1 mouse cellular context compared by ENCODE assay signal in the genomic region with DNA sequence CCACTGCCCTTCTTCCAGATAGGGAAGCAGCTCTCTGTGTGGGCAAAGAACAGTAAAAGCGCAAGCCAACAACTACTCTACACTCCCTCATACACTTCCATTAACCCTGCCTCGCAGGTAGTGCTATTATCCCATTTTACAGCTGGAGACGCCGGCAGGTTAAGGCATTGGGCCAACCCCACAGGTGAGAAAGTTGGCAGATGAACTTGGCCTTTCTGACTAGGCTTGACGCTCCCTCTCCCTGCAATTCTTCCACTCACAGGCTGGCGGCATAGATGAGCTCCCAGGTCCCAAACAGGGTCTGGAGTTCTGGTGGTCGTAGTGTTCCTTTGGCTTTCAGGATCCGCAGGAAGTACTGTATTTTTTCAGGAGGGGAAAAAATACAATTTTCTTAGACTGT.
TF ChIP-seq lines count a peak whose summit lies in the region.

No protein-coding gene starts in this region.

TF ChIP-seq in ES-E14, 5 proteins besides CTCF, POLR2A, EP300 and RAD21 (continued from another document):
- TF ChIP-seq ZNF384 (IDR thresholded peaks at IDR 0.05; ENCODE audit: low read depth, low read length), result no peak
